Mouse (Mus musculus): ENCODE measurements around the gene Lmo4. TPM values are rescaled to one million over a fixed set of nuclear protein-coding genes. Genes with fewer than 3 reads are reported as not detected.

The Lmo4 gene
- polyA plus RNA-seq, 1 experiment from 2014 or later, result 62.2 TPM

GRCm38 (mm10) chr3:144185327-144186152 is 19.5 kb downstream of the Lmo4 start:
- Histone ChIP-seq H3K36me3 (ENCODE audit: control insufficient read depth, insufficient read depth, low read length) (peaks cover 3% of the 10 kb centered on the region; the same call in 1 of the 2 replicates), H3K27me3 (ENCODE audit: control insufficient read depth, insufficient read depth, low read length) (no peaks in the 10 kb centered on the region)
- WGBS, result 67% methylated on average over 13 of the region's 13 CpGs

DNA sequence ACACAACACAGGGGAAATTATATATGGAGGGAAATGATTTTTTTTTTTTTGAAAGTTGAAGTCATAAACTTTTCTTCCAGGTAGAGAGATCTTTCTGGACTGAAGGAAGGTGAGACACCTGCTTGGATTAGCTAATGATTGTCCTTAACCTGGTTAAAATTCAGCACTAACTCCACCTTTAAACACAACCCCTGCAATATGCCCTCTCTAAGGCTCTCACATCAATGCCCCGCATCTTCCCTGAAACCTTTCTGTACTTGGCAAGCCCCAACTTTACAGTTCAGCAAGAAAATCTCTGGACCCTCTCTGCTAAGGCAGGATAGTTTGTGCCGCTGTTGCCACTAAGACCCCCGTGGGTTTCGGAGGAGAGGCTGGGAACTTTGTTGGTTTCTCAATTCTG is 20.1 kb downstream of the Lmo4 start:
- no peaks in the 10 kb centered on the region for H3K27me3 ChIP-seq (ENCODE audit: control insufficient read depth, insufficient read depth, low read length)
- ATAC-seq (ENCODE audit: insufficient read depth, low FRiP score, low TSS enrichment) (no peak), DNase-seq (ENCODE audit: low spot score) (no peak)
- H3K36me3 ChIP-seq (ENCODE audit: control insufficient read depth, insufficient read depth, low read length), result peaks cover 3% of the 10 kb centered on the region; the same call in 1 of the 2 replicates
- no peaks in the 10 kb centered on the region for H3K4me1 ChIP-seq (ENCODE audit: control insufficient read depth, insufficient read depth, low read length)
- WGBS, result 74% methylated on average over 4 of the region's 4 CpGs
- H3K4me2 ChIP-seq (ENCODE audit: low read depth), result no peak overlapping the region
- H3K27ac ChIP-seq (ENCODE audit: low read depth, low read length), result no peak overlapping the region
- no peak overlapping the region for H3K9ac ChIP-seq (ENCODE audit: low read length)
- no peak overlapping the region for H3K4me3 ChIP-seq (ENCODE audit: low read depth, low read length)
- H3K9me3 ChIP-seq (ENCODE audit: control insufficient read depth, low read length), result no peaks in the 10 kb centered on the region

More at GRCm38 (mm10) chr3:144185327-144186152, 19.5 kb downstream of the Lmo4 start:
- Histone ChIP-seq H3K4me3 (ENCODE audit: low read depth, low read length) (no peak overlapping the region), H3K27ac (ENCODE audit: low read depth, low read length) (no peak overlapping the region), H3K4me1 (ENCODE audit: control insufficient read depth, insufficient read depth, low read length) (no peaks in the 10 kb centered on the region), H3K9me3 (ENCODE audit: control insufficient read depth, low read length) (no peaks in the 10 kb centered on the region), H3K9ac (ENCODE audit: low read length) (no peak overlapping the region), H3K4me2 (ENCODE audit: low read depth) (no peak overlapping the region)
- ATAC-seq (ENCODE audit: insufficient read depth, low FRiP score, low TSS enrichment) (no peak), DNase-seq (ENCODE audit: low spot score) (no peak)

DNA sequence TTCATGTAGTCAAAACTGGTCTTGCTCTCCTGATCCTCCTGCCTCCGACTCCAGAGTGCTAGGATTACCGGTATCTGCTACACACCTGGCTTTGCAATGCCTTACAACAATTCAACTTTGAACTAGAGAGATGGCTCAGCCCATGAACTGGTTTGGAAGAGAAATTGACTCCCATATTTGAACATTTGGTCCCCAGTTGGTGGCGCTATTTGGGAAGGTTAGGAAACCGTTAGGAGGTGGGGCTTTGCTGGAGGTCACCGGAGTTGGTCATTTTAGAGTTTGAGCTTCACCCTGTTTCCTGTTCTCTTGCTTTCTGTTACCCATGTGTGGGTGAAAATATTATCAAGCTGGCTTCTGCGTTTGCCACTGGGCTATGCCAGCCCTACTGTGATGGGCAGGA is 22.8 kb downstream of the Lmo4 start:
- DNase-seq (ENCODE audit: low spot score) (no peak), ATAC-seq (ENCODE audit: insufficient read depth, low FRiP score, low TSS enrichment) (no peak)
- H3K27me3 ChIP-seq (ENCODE audit: control insufficient read depth, insufficient read depth, low read length), result no peaks in the 10 kb centered on the region
- no peaks in the 10 kb centered on the region for H3K9me3 ChIP-seq (ENCODE audit: control insufficient read depth, low read length)
- WGBS, result 76% methylated on average over 6 of the region's 6 CpGs
- no peak overlapping the region for H3K4me3 ChIP-seq (ENCODE audit: low read depth, low read length)
- H3K9ac ChIP-seq (ENCODE audit: low read length), result no peak overlapping the region
- H3K4me2 ChIP-seq (ENCODE audit: low read depth), result no peak overlapping the region
- no peaks in the 10 kb centered on the region for H3K4me1 ChIP-seq (ENCODE audit: control insufficient read depth, insufficient read depth, low read length)
- H3K27ac ChIP-seq (ENCODE audit: low read depth, low read length), result no peak overlapping the region
- H3K36me3 ChIP-seq (ENCODE audit: control insufficient read depth, insufficient read depth, low read length), result no peaks in the 10 kb centered on the region

DNA sequence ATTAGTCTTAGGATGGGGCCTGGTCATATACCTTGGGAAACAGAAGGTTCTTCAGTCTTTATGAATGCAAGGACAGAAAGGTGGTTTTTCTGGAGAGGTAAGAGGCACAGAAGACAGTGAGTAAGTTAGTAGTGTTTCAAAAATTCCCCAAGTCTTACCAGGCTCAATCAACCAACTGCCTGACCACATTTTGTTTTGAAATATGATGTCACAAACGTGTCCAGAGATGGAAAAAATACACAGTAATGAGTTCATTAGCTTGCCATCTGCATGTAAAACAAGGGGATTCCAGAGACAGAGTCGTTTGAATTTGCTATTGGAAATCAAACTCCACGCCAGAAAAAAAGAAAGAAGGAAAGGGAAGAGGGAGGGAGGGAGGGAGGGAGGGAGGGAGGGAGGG is 26.1 kb downstream of the Lmo4 start:
- Histone ChIP-seq H3K27me3 (ENCODE audit: control insufficient read depth, insufficient read depth, low read length) (no peaks in the 10 kb centered on the region), H3K9me3 (ENCODE audit: control insufficient read depth, low read length) (no peaks in the 10 kb centered on the region)
- 62% methylated on average over 2 of the region's 3 CpGs for WGBS

DNA sequence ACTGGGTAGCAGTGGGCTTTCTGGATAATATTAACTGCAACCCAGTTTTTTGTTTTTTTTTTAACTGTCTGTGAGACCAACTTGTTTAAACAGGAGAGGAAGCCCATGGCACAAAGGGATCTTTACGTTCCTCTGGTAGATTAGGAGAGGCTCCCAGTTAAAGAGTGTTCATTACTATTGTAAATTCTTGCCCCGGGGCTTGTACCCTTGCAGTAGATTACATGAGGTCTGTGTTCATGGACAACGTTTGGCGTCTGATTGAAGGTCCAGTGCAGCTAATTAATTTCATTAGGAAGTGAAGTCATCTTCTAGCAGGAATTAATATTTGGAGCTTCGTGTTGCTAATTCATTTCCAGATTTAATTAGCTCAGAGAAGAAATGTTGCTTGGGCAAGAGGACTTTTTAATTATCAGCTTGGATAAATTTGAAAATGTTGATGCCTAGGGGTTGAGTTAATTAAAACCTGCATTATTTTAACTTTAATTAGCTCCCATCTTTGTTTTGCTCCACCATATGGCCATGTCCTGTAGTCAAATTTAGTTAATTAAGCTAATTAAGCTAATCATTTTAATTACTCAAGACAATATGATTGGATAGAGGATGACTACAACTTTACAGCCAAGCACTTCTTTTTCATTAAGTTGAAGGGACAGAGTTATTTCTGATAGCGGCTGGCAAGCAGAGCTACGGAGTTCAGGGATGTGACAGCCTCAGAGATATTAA is 31.0 kb downstream of the Lmo4 start:
- ATAC-seq (ENCODE audit: insufficient read depth, low FRiP score, low TSS enrichment) (no peak), DNase-seq (ENCODE audit: low spot score) (no peak)
- H3K9me3 ChIP-seq (ENCODE audit: control insufficient read depth, low read length), result no peaks in the 10 kb centered on the region
- no peak overlapping the region for H3K4me3 ChIP-seq (ENCODE audit: low read depth, low read length)
- H3K9ac ChIP-seq (ENCODE audit: low read length), result no peak overlapping the region
- H3K27ac ChIP-seq (ENCODE audit: low read depth, low read length), result no peak overlapping the region
- no peaks in the 10 kb centered on the region for H3K36me3 ChIP-seq (ENCODE audit: control insufficient read depth, insufficient read depth, low read length)
- WGBS, result 81% methylated on average over 7 of the region's 7 CpGs
- H3K4me2 ChIP-seq (ENCODE audit: low read depth), result no peak overlapping the region
- H3K4me1 ChIP-seq (ENCODE audit: control insufficient read depth, insufficient read depth, low read length), result no peaks in the 10 kb centered on the region
- H3K27me3 ChIP-seq (ENCODE audit: control insufficient read depth, insufficient read depth, low read length), result no peaks in the 10 kb centered on the region

More for the DNA sequence above, 26.1 kb downstream of the Lmo4 start:
- Histone ChIP-seq H3K4me1 (ENCODE audit: control insufficient read depth, insufficient read depth, low read length) (no peaks in the 10 kb centered on the region), H3K4me3 (ENCODE audit: low read depth, low read length) (no peak overlapping the region), H3K9ac (ENCODE audit: low read length) (no peak overlapping the region), H3K27ac (ENCODE audit: low read depth, low read length) (no peak overlapping the region), H3K4me2 (ENCODE audit: low read depth) (no peak overlapping the region), H3K36me3 (ENCODE audit: control insufficient read depth, insufficient read depth, low read length) (no peaks in the 10 kb centered on the region)
- DNase-seq (ENCODE audit: low spot score) (no peak), ATAC-seq (ENCODE audit: insufficient read depth, low FRiP score, low TSS enrichment) (no peak)

GRCm38 (mm10) chr3:144173138-144173537 is 31.9 kb downstream of the Lmo4 start:
- no peaks in the 10 kb centered on the region for H3K9me3 ChIP-seq (ENCODE audit: control insufficient read depth, low read length)
- DNase-seq (ENCODE audit: low spot score) (no peak), ATAC-seq (ENCODE audit: insufficient read depth, low FRiP score, low TSS enrichment) (no peak)
- H3K4me3 ChIP-seq (ENCODE audit: low read depth, low read length), result no peak overlapping the region
- no peak overlapping the region for H3K4me2 ChIP-seq (ENCODE audit: low read depth)
- H3K27ac ChIP-seq (ENCODE audit: low read depth, low read length), result no peak overlapping the region
- H3K27me3 ChIP-seq (ENCODE audit: control insufficient read depth, insufficient read depth, low read length), result no peaks in the 10 kb centered on the region
- H3K4me1 ChIP-seq (ENCODE audit: control insufficient read depth, insufficient read depth, low read length), result no peaks in the 10 kb centered on the region
- 74% methylated on average over 11 of the region's 11 CpGs for WGBS
- no peak overlapping the region for H3K9ac ChIP-seq (ENCODE audit: low read length)
- H3K36me3 ChIP-seq (ENCODE audit: control insufficient read depth, insufficient read depth, low read length), result no peaks in the 10 kb centered on the region

GRCm38 (mm10) chr3:144171749-144172148 is 33.3 kb downstream of the Lmo4 start:
- Histone ChIP-seq H3K9ac (ENCODE audit: low read length) (no peak overlapping the region), H3K9me3 (ENCODE audit: control insufficient read depth, low read length) (no peaks in the 10 kb centered on the region), H3K4me2 (ENCODE audit: low read depth) (no peak overlapping the region), H3K4me1 (ENCODE audit: control insufficient read depth, insufficient read depth, low read length) (no peaks in the 10 kb centered on the region), H3K4me3 (ENCODE audit: low read depth, low read length) (no peak overlapping the region), H3K27ac (ENCODE audit: low read depth, low read length) (no peak overlapping the region), H3K36me3 (ENCODE audit: control insufficient read depth, insufficient read depth, low read length) (no peaks in the 10 kb centered on the region), H3K27me3 (ENCODE audit: control insufficient read depth, insufficient read depth, low read length) (no peaks in the 10 kb centered on the region)
- WGBS, result 86% methylated on average over 2 of the region's 2 CpGs
- ATAC-seq (ENCODE audit: insufficient read depth, low FRiP score, low TSS enrichment) (no peak), DNase-seq (ENCODE audit: low spot score) (no peak)

- H3K4me3 ChIP-seq (ENCODE audit: low read depth, low read length), result no peak overlapping the region
- no peak overlapping the region for H3K27ac ChIP-seq (ENCODE audit: low read depth, low read length)
- ATAC-seq (ENCODE audit: insufficient read depth, low FRiP score, low TSS enrichment), result no peak
- H3K36me3 ChIP-seq (ENCODE audit: control insufficient read depth, insufficient read depth, low read length), result no peaks in the 10 kb centered on the region
- WGBS, result 73% methylated on average over 2 of the region's 2 CpGs
- no peak overlapping the region for H3K4me2 ChIP-seq (ENCODE audit: low read depth)
- H3K27me3 ChIP-seq (ENCODE audit: control insufficient read depth, insufficient read depth, low read length), result no peaks in the 10 kb centered on the region
- H3K9me3 ChIP-seq (ENCODE audit: control insufficient read depth, low read length), result no peaks in the 10 kb centered on the region
- no peak for DNase-seq (ENCODE audit: low spot score)
- H3K9ac ChIP-seq (ENCODE audit: low read length), result no peak overlapping the region
- H3K4me1 ChIP-seq (ENCODE audit: control insufficient read depth, insufficient read depth, low read length), result no peaks in the 10 kb centered on the region
Observed at GRCm38 (mm10) chr3:144170539-144170938, 34.5 kb downstream of the Lmo4 start.

Data from neural tube, embryonic 11.5 days (tissue).